Mouse (Mus musculus) CD4-positive, CD25-positive, alpha-beta regulatory T cell, adult 2 months (primary cell): ENCODE measurements around the gene Tap2.
A peak's percentile ranks its signal among the peaks of the same experiment; 100 is the strongest.

ENCODE experiments used
- DNase-seq: peaks from one replicate; pipeline ENCODE4 v3.0.0-alpha.2; 2012; ENCODE audit warnings: low read depth, low spot score

Tap2 gene

GRCm38 (mm10) chr17:34249878-34250277 lies 46.6 kb downstream of the Tap2 start:
- DNase-seq, result peak; percentile 83

- DNase-seq, result no peak
Observed at GRCm38 (mm10) chr17:34251666-34252065, 48.3 kb downstream of the Tap2 start.

GRCm38 (mm10) chr17:34256501-34256900 lies 53.2 kb downstream of the Tap2 start:
- DNase-seq, result no peak

- DNase-seq, result peak; percentile 92
Observed at GRCm38 (mm10) chr17:34257594-34258375, 54.5 kb downstream of the Tap2 start, which contains the start of gene H2-Ab1. Gene H2-Ab1 (plus strand): TSS chr17:34257689.

GRCm38 (mm10) chr17:34260551-34260950 lies 57.2 kb downstream of the Tap2 start:
- no peak for DNase-seq

GRCm38 (mm10) chr17:34261502-34261901 lies 58.2 kb downstream of the Tap2 start:
- DNase-seq, result peak; percentile 90

- peak; percentile 91 for DNase-seq
Observed at GRCm38 (mm10) chr17:34263068-34263467, 59.7 kb downstream of the Tap2 start.

GRCm38 (mm10) chr17:34263811-34264371 lies 60.6 kb downstream of the Tap2 start:
- DNase-seq, result peak; percentile 54

- peak; percentile 59 for DNase-seq
Observed at GRCm38 (mm10) chr17:34264452-34265351, 61.4 kb downstream of the Tap2 start.
